Mouse (Mus musculus) brain, embryonic 14.5 days (tissue): ENCODE measurements around the gene Necab2.

ENCODE experiments used
- CTCF ChIP-seq: fragments of 200-500 bp; IDR thresholded peaks from 2 replicates; pipeline ENCODE4 v1.5.1; 2012; ENCODE audit warnings: inconsistent platforms, mild to moderate bottlenecking, moderate library complexity, borderline replicate concordance; ENCODE audit not compliant: insufficient read depth, insufficient read length; ENCODE audit errors: extremely low read depth
- POLR2A ChIP-seq: fragments of 200-500 bp; IDR thresholded peaks from 2 replicates; pipeline ENCODE4 v1.6.1; 2012; ENCODE audit warnings: mild to moderate bottlenecking, inconsistent platforms, borderline replicate concordance; ENCODE audit not compliant: poor library complexity, insufficient read depth, insufficient read length, severe bottlenecking; ENCODE audit errors: extremely low read depth

DNA sequence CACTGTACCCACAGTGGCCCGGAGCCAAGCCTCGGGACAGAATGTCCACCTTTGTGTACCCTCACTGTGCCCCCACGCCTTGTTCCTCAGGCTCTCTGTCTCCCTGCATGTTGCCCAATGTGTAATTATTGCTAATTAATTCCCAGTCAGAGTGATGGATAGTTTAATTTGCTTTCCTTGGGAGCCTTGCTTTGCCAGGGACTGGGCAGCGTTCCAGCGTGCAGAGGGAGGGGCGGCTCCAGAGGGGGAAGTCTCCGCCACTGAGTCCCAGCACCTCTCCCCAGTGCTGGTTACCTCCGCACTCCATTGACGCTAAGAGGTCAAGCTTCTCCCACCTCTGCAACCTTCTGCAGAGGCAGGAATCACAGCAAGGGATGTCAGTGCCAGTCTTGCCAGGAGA, 14.8 kb downstream of the Necab2 start:
- TF ChIP-seq POLR2A, result no peak
- TF ChIP-seq CTCF, result no peak
